Mouse (Mus musculus) heart, adult 2 months (tissue): Measurements from ENCODE around the gene Bcl11a.

Experiments used
- EP300 ChIP-seq: fragments of 200-500 bp; IDR thresholded peaks from 2 replicates; pipeline ENCODE4 v1.6.1; 2011; ENCODE audit warnings: low read depth, low read length, control low read depth; ENCODE audit not compliant: insufficient read depth
- POLR2A ChIP-seq: fragments of 200-500 bp; IDR thresholded peaks from 2 replicates; pipeline ENCODE4 v1.6.1; 2011; ENCODE audit warnings: mild to moderate bottlenecking, low read depth, low read length, control low read depth; ENCODE audit not compliant: insufficient read depth

DNA sequence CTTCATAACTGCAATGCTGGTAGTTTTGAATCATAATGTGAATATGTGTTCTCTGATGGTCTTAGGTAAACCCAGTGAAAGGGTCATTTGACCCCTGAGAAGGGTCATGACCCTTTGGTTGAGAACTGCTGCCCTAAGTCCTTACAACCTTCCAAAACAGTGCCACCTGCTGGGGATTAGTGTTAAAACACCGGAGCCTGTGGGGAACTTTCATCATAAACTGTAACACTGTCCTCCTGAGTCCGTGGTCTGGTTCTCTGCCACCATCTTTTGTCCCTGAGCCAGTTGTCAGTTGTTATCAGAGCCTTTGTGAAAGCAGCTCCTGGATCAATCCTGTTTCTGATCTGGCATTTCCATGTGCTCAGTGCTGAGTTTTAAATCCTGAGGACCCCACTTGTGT lies 62.1 kb downstream of the Bcl11a start:
- TF ChIP-seq EP300 (no peak), POLR2A (no peak)
